Mouse (Mus musculus) v-Abl transformed pro-B cells (cell line): ENCODE data around the gene Scmh1.

Experiments
- in situ Hi-C, 2 experiments: fragments of 400-800 bp; cut with MboI; formaldehyde crosslinking; loops; one replicate each; pipeline ENCODE4 v1.15.1; 2025; ENCODE audit not compliant: unreplicated experiment in 2 of 2

The Scmh1 gene

DNA sequence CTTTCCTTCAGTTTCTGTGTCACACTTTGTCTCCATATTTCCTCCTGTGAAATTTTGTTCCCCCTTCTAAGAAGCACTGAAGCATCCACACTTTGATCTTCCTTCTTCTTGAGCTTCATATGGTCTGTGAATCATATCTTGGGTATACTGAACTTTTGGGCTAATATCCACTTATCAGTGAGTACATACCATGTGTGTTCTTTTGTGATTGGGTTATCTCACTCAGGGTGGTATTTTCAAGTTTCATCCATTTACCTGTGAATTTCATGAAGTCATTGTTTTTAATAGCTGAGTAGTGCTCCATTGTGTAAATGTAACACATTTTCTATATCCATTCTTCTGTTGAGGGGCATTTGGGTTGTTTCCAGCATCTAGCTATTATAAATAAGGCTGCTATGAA is 3.0 kb upstream of the Scmh1 start:
- in situ Hi-C loops = loop anchor here (10.0 kb wide), 3 partner anchors 183 to 513 kb away; partner anchors contain the start of gene Gm8439 (in 1 of the 2)

GRCm38 (mm10) chr4:120404247-120404646 is 834 bp upstream of the Scmh1 start:
- in situ Hi-C loops = loop anchor here (10.0 kb wide), 3 partner anchors 181 to 511 kb away; partner anchors contain the start of gene Gm8439 (in 1 of the 2)

DNA sequence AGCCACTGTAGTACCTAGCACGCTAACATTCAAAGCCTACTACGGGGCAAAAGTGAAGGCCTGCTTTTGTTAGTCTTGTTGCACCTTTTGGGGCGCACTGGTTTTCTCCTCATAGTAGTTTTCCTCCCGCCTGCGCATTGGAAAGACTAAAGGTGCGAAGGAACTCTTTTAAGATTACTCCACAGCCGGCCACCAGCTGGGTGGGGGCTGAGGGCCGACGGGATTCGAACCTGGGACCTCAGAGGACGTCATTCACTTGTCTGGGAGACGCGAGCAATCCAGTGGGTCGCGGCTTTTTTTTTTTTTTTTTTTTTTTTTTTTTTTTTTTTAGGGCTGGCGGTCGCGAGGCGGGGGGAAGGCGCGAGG is 320 bp upstream of the Scmh1 start:
- in situ Hi-C loops = loop anchor here (10.0 kb wide), 3 partner anchors 180 to 510 kb away; partner anchors contain the start of gene Gm8439 (in 1 of the 2)

- in situ Hi-C loops = loop anchor here (10.0 kb wide), 3 partner anchors 179 to 509 kb away; partner anchors contain the start of gene Gm8439 (in 1 of the 2)
Observed at GRCm38 (mm10) chr4:120405806-120406638, 941 bp downstream of the Scmh1 start.

- in situ Hi-C loops = loop anchor here (10.0 kb wide), 3 partner anchors 178 to 508 kb away; partner anchors contain the start of gene Gm8439 (in 1 of the 2)
Observed at GRCm38 (mm10) chr4:120406639-120407273, 1.7 kb downstream of the Scmh1 start.

DNA sequence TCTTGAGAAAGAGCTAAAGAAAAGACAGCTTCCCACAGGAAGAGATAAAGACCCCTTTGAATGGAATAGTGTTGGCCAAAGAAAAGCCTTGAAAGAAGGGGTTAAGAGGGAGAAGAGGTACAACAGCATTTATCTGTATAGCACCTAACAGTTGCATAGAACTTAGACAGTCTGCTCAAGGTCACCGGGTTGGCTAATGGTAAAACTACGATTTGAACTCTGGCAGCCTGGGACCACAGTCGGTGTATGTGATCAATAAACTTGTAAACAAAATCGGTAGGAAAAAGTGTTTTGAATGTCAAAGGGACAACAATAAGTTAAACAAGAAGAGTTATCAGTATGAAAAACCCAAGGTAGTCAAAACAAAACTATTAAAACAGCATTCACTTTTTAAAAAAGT is 13.0 kb downstream of the Scmh1 start:
- in situ Hi-C loops = no loop called here

DNA sequence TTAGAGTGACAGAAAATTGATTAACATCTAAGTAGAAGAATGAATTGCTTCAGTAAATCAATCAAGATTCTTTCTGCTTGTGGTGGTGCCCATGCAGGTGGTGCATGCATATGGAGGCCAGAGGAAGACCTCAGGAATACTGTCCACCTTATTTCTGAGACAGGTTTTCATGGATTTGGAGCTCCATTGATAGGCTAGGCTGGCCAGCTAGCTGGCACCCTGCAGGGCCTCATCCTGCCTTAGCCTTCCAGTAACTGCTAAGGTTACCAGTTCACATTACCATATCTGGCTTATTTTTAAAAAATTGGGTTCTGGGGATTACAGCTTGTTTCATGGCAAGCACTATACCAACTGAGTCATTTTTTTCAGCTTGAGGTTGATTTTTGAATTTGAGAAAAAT is 15.1 kb downstream of the Scmh1 start:
- in situ Hi-C loops = no loop called here

- in situ Hi-C loops = no loop called here
Observed at GRCm38 (mm10) chr4:120420685-120421084, 15.6 kb downstream of the Scmh1 start.

GRCm38 (mm10) chr4:120430601-120431000 is 25.5 kb downstream of the Scmh1 start:
- in situ Hi-C loops = no loop called here

- in situ Hi-C loops = no loop called here
Observed at GRCm38 (mm10) chr4:120432599-120433373, 27.7 kb downstream of the Scmh1 start.

- in situ Hi-C loops = no loop called here
Observed at GRCm38 (mm10) chr4:120461741-120462140, 56.7 kb downstream of the Scmh1 start.

DNA sequence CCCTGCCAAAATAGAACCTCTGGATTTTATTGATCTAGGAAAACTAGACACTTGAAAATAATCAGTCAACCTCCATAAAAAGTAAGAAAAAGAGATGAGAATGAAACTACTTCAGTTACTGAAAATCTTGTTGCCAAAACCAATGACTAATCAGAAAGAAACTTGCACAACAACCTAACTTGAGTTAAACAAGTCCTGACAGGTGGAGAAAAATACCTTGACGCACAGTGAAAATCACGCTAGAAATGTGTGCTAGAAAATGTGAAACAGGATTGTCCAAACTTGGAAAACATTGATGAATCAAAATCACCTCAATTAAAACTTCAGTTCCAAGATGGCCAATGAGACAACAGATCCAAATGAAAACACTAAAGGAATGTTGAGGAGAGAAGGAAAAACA is 67.9 kb downstream of the Scmh1 start:
- in situ Hi-C loops = no loop called here

GRCm38 (mm10) chr4:120487707-120488106 is 82.6 kb downstream of the Scmh1 start:
- in situ Hi-C loops = no loop called here

DNA sequence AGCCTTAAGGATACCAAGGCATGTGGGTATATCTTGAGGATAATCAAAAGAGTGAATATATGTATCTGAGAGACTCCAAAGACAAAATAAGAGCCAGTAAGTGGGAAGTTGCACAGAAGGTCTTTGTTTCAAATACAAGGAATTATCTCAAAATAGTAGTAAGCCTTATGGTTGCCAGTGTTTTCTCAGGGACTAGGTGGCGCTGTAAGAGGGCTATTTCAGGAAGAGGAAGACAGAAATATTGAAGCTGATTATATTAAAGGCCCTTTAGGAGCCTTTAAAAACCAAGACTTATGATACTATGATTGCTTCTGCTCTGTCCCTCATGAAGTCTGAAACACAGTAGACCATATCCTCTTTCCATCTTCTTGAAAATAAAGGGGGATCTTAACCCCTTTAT is 101.9 kb downstream of the Scmh1 start:
- in situ Hi-C loops = no loop called here

DNA sequence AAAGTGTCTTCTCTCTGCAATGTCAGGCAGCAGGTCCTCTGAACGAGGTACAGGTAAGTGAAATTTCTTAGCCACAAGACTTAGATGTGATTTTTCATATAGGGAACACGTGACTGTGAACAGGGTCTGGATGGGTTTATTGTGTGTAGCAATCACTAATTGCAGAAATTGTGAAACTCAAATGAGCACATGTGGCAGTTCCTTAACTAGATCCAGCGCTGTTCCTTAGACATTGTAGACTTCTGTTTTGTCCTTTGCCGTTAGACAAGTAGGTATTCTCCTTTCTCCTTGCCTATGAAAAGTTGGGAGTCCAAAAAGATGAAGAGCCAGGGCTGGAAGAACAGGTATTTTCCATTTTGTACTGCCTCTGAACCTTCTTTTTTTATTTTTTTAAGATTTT is 106.1 kb downstream of the Scmh1 start:
- in situ Hi-C loops = no loop called here

DNA sequence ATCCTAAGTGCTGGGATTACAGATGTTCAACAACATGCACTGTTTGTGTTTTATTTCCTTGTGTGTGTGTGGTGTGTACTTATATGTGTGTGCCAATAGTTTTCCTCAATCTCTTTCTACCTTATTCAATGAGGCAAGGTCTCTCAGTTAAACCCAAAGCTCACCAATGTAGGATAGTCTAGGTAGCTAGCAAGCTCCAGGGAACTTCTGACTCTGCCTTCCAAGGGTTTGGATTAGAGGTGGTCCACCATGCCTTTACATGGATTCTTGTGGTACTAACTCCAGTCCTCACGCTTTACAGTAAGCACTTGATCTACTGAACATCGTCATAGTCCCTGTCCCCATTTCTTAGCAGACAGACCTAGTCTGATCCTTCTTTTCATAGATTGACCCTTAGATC is 109.3 kb downstream of the Scmh1 start:
- in situ Hi-C loops = no loop called here

GRCm38 (mm10) chr4:120516491-120516890 is 111.4 kb downstream of the Scmh1 start:
- in situ Hi-C loops = no loop called here

- in situ Hi-C loops = no loop called here
Observed at GRCm38 (mm10) chr4:120516907-120517306, 111.8 kb downstream of the Scmh1 start.

DNA sequence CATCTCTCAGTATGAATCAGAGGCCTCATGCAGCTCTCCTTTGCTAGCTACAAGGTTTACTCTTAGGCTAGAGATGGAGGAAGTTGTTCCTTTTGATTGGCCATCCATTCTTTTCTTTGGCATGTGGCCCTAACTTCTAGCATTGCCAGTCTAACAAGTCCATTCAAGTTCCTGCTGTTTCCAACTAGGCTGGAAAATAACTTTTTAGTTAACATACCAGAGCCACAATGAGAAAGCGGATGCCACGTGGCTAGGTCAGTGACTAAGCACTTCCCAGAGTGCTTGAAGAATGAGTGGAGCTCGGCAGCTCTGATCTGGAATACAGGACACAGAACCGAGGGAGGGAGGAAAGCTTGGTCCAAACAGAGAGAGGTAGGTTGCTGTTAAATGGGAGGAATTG is 112.3 kb downstream of the Scmh1 start:
- in situ Hi-C loops = no loop called here

DNA sequence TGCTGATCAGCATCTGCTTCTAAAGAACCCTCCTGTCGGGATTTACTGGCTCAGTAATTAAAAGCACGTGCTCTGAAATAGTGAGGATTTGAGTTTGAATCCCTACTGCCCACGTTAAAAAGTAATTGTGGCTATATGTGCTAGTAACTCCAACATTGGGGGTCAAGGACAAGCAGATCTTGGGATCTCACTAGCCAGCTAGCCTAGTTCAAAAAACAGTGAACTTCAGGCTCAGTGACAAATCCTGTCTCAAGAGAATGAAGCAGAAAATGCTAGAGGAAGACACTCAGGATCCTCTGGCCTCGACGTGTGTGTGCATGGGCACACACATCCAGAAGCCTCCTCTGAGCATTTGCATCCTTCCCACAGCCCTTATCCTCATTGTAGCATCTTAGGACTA is 116.7 kb downstream of the Scmh1 start:
- in situ Hi-C loops = no loop called here

GRCm38 (mm10) chr4:120522351-120522750 is 117.3 kb downstream of the Scmh1 start:
- in situ Hi-C loops = no loop called here
